Mouse (Mus musculus) forebrain, postnatal 0 days (tissue): ENCODE data around the gene Cxcl17. TPM values are rescaled to one million over a fixed set of nuclear protein-coding genes. Genes with fewer than 3 reads are reported as not detected.

Source experiments
- ATAC-seq: fragments of 200-750 bp; cut with Nextera tagmentation; 2 replicates; pipeline ENCODE4 v1.8.0; 2017; ENCODE audit warnings: mild to moderate bottlenecking, moderate library complexity
- DNase-seq: peaks from one replicate; pipeline ENCODE4 v3.0.0-alpha.2; 2015
- H3K27ac ChIP-seq: fragments of 300-500 bp; sonication (generic); 2 replicates; pipeline ENCODE4 v1.5.1; 2014; ENCODE audit warnings: low read depth, mild to moderate bottlenecking, antibody characterized with exemption, low read length, moderate library complexity, mixed read lengths
- H3K27me3 ChIP-seq: fragments of 300-500 bp; sonication (generic); 2 replicates; pipeline ENCODE4 v1.6.1; 2014; ENCODE audit warnings: mild to moderate bottlenecking, low read length, mixed read lengths; ENCODE audit not compliant: insufficient read depth
- H3K36me3 ChIP-seq: fragments of 300-500 bp; sonication (generic); 2 replicates; pipeline ENCODE4 v1.6.1; 2014; ENCODE audit warnings: mild to moderate bottlenecking, moderate library complexity; ENCODE audit not compliant: insufficient read depth
- H3K4me1 ChIP-seq: fragments of 300-500 bp; sonication (generic); 2 replicates; pipeline ENCODE4 v1.6.1; 2014; ENCODE audit warnings: antibody characterized with exemption; ENCODE audit not compliant: insufficient read depth
- H3K4me2 ChIP-seq: fragments of 300-500 bp; sonication (generic); 2 replicates; pipeline ENCODE4 v1.6.1; 2014; ENCODE audit warnings: low read depth, mild to moderate bottlenecking, moderate library complexity
- H3K4me3 ChIP-seq: fragments of 300-500 bp; sonication (generic); 2 replicates; pipeline ENCODE4 v1.5.1; 2014; ENCODE audit warnings: low read depth, low read length, mixed read lengths
- H3K9ac ChIP-seq: fragments of 300-500 bp; sonication (generic); 2 replicates; pipeline ENCODE4 v1.6.1; 2014; ENCODE audit warnings: mild to moderate bottlenecking
- H3K9me3 ChIP-seq: fragments of 300-500 bp; sonication (generic); 2 replicates; pipeline ENCODE4 v1.6.1; 2016; ENCODE audit warnings: low read length
- CTCF ChIP-seq: sonication (generic); IDR thresholded peaks from 2 replicates; pipeline ENCODE4 v1.5.1; 2016; ENCODE audit warnings: antibody characterized with exemption, control low read depth, low read depth
- WGBS: fragments of 180-500 bp; shearing (Covaris S2); extraction: QIAGEN DNeasy Blood & Tissue Kit; methylation state at CpG from one replicate; pipeline ENCODE4 v1.1.7; 2014; 5-methylcytosine and 5-hydroxymethylcytosine counted together
- polyA plus RNA-seq: library from polyadenylated mRNA; unstranded; fragments of >200 nt; fragmentation: Nextera tagmentation; extraction: Ambion mirVana; gene quantifications from 2 replicates; pipeline ENCODE4 v1.2.1, GENCODE M21; 2015
- total RNA-seq: library from RNA; depleted of rRNA; stranded (reverse); fragments of >200 nt; gene quantifications from 2 replicates; pipeline ENCODE4 v1.2.3, GENCODE M21; 2014

The Cxcl17 gene
- total and polyA plus RNA-seq, 2 experiments from 2014 or later = 0.35 TPM; not detected in 1

GRCm38 (mm10) chr7:25380392-25381283, 32.0 kb downstream of the Cxcl17 start:
- WGBS = 67% methylated on average over 18 of the region's 18 CpGs
- H3K4me1 ChIP-seq = 0 out of 2 replicates have a peak, but pooled peaks cover 4% of the 10 kb centered on the region
- H3K9me3 ChIP-seq = no peaks in the 10 kb centered on the region
- no peak for ATAC-seq
- H3K4me2 ChIP-seq = no peak overlapping the region
- no peak overlapping the region for H3K9ac ChIP-seq
- no peak for DNase-seq
- no peak overlapping the region for H3K27ac ChIP-seq
- H3K36me3 ChIP-seq = peaks cover 40% of the 10 kb centered on the region
- TF ChIP-seq CTCF = no peak
- H3K4me3 ChIP-seq = no peak overlapping the region
- no peaks in the 10 kb centered on the region for H3K27me3 ChIP-seq

GRCm38 (mm10) chr7:25379551-25380351, 32.9 kb downstream of the Cxcl17 start:
- Histone ChIP-seq H3K4me3 (peak overlapping the region; percentile 11), H3K9me3 (no peaks in the 10 kb centered on the region), H3K36me3 (peaks cover 33% of the 10 kb centered on the region), H3K4me2 (peak overlapping the region; percentile 38), H3K9ac (0 out of 2 replicates have a peak overlapping the region, but pooled peaks have one; percentile 18), H3K27me3 (no peaks in the 10 kb centered on the region), H3K27ac (no peak overlapping the region), H3K4me1 (0 out of 2 replicates have a peak, but pooled peaks cover 4% of the 10 kb centered on the region)
- 4% methylated on average over 41 of the region's 42 CpGs for WGBS
- peak; percentile 88 for DNase-seq
- ATAC-seq = peak; percentile 32
- peak; percentile 73 for TF ChIP-seq CTCF

- no peak for ATAC-seq
- TF ChIP-seq CTCF = no peak
- Histone ChIP-seq H3K9ac (no peak overlapping the region), H3K4me3 (no peak overlapping the region), H3K27me3 (no peaks in the 10 kb centered on the region), H3K4me2 (no peak overlapping the region), H3K36me3 (peaks cover 20% of the 10 kb centered on the region), H3K4me1 (0 out of 2 replicates have a peak, but pooled peaks cover 4% of the 10 kb centered on the region), H3K27ac (no peak overlapping the region), H3K9me3 (no peaks in the 10 kb centered on the region)
- WGBS = 86% methylated on average over 13 of the region's 13 CpGs
- no peak for DNase-seq
Observed at GRCm38 (mm10) chr7:25378181-25379100, 34.2 kb downstream of the Cxcl17 start.

- TF ChIP-seq CTCF = peak; percentile 67
Observed at GRCm38 (mm10) chr7:25377100-25377700, 35.5 kb downstream of the Cxcl17 start.

GRCm38 (mm10) chr7:25376556-25376955, 36.1 kb downstream of the Cxcl17 start:
- Histone ChIP-seq H3K27ac (no peak overlapping the region), H3K4me2 (peak overlapping the region; percentile 50), H3K4me3 (peak overlapping the region; percentile 33), H3K4me1 (0 out of 2 replicates have a peak, but pooled peaks cover 4% of the 10 kb centered on the region), H3K9ac (peak overlapping the region; percentile 28; the same call in 1 of the 2 replicates), H3K27me3 (no peaks in the 10 kb centered on the region), H3K36me3 (peaks cover 8% of the 10 kb centered on the region), H3K9me3 (no peaks in the 10 kb centered on the region)
- 3% methylated on average over 17 of the region's 17 CpGs for WGBS
- ATAC-seq (peak; percentile 85), DNase-seq (peak; percentile 88)
- no peak for TF ChIP-seq CTCF

More at GRCm38 (mm10) chr7:25377100-25377700, 35.5 kb downstream of the Cxcl17 start:
- WGBS = 44% methylated on average over 6 of the region's 8 CpGs
- no peaks in the 10 kb centered on the region for H3K27me3 ChIP-seq
- H3K4me1 ChIP-seq = 0 out of 2 replicates have a peak, but pooled peaks cover 4% of the 10 kb centered on the region
- H3K4me3 ChIP-seq = peak overlapping the region; percentile 33
- no peak for DNase-seq
- no peak overlapping the region for H3K27ac ChIP-seq
- peaks cover 14% of the 10 kb centered on the region for H3K36me3 ChIP-seq
- H3K9me3 ChIP-seq = no peaks in the 10 kb centered on the region
- H3K9ac ChIP-seq = peak overlapping the region; percentile 28
- ATAC-seq = peak; percentile 13
- peak overlapping the region; percentile 50 for H3K4me2 ChIP-seq

- Histone ChIP-seq H3K9ac (no peak overlapping the region), H3K4me1 (no peaks in the 10 kb centered on the region), H3K36me3 (no peaks in the 10 kb centered on the region), H3K4me3 (no peak overlapping the region), H3K27ac (no peak overlapping the region), H3K27me3 (peaks cover 6% of the 10 kb centered on the region), H3K9me3 (no peaks in the 10 kb centered on the region), H3K4me2 (no peak overlapping the region)
- ATAC-seq (no peak), DNase-seq (no peak)
- 95% methylated on average over 5 of the region's 5 CpGs for WGBS
- TF ChIP-seq CTCF = no peak
Observed at GRCm38 (mm10) chr7:25372441-25372840, 40.2 kb downstream of the Cxcl17 start.
